Comparison of ENCODE assay signal across 8 mouse cellular contexts in genomic region chr10:63574100-63574609, GRCm38 (mm10).
DNase-seq lines count a peak whose midpoint lies in the region; ATAC-seq lines count a peak whose summit lies in the region.

No protein-coding gene starts in this region.

- no peak overlapping the region for H3K27ac ChIP-seq in forebrain, embryonic 14.5 days (ENCODE audit: low read depth, low read length)
- no peak overlapping the region for H3K27ac ChIP-seq in forebrain, embryonic 15.5 days (replicated peaks)
- H3K27ac ChIP-seq in midbrain, embryonic 11.5 days (ENCODE audit: low read depth, low read length): no peak overlapping the region
- H3K27ac ChIP-seq in midbrain, embryonic 16.5 days (ENCODE audit: low read length): no peak overlapping the region
- no peak overlapping the region for H3K27ac ChIP-seq in liver, embryonic 11.5 days (ENCODE audit: low read depth, low read length)

- no peak overlapping the region for H3K4me3 ChIP-seq in forebrain, embryonic 14.5 days (ENCODE audit: low read depth, low read length)
- H3K4me3 ChIP-seq in forebrain, embryonic 15.5 days: no peak overlapping the region
- H3K4me3 ChIP-seq in midbrain, embryonic 11.5 days (ENCODE audit: low read depth, low read length): no peak overlapping the region
- H3K4me3 ChIP-seq in midbrain, embryonic 16.5 days (ENCODE audit: low read depth, low read length): no peak overlapping the region
- H3K4me3 ChIP-seq in liver, embryonic 11.5 days (ENCODE audit: low read depth, low read length): no peak overlapping the region

- H3K4me1 ChIP-seq in forebrain, embryonic 14.5 days (ENCODE audit: control insufficient read depth, insufficient read depth, low read length): no peaks in the 10 kb centered on the region
- H3K4me1 ChIP-seq in forebrain, embryonic 15.5 days: no peaks in the 10 kb centered on the region
- H3K4me1 ChIP-seq in midbrain, embryonic 11.5 days (ENCODE audit: control insufficient read depth, insufficient read depth, low read length): no peaks in the 10 kb centered on the region
- H3K4me1 ChIP-seq in midbrain, embryonic 16.5 days (ENCODE audit: control insufficient read depth, insufficient read depth, low read length): no peaks in the 10 kb centered on the region
- H3K4me1 ChIP-seq in liver, embryonic 11.5 days (replicated peaks; ENCODE audit: control insufficient read depth, insufficient read depth, low read length): no peaks in the 10 kb centered on the region

- no peaks in the 10 kb centered on the region for H3K9me3 ChIP-seq in forebrain, embryonic 14.5 days (replicated peaks; ENCODE audit: control insufficient read depth, low read length)
- no peaks in the 10 kb centered on the region for H3K9me3 ChIP-seq in forebrain, embryonic 15.5 days
- H3K9me3 ChIP-seq in midbrain, embryonic 11.5 days (ENCODE audit: control insufficient read depth, low read length): no peaks in the 10 kb centered on the region
- no peaks in the 10 kb centered on the region; the same call in 1 of the 2 replicates for H3K9me3 ChIP-seq in midbrain, embryonic 16.5 days (replicated peaks; ENCODE audit: control insufficient read depth, low read length, poor library complexity, severe bottlenecking)
- H3K9me3 ChIP-seq in liver, embryonic 11.5 days (ENCODE audit: control insufficient read depth, low read length): no peaks in the 10 kb centered on the region

- WGBS in forebrain, embryonic 14.5 days: 90% methylated on average over 7 of the region's 7 CpGs
- 84% methylated on average over 7 of the region's 7 CpGs for WGBS in forebrain, embryonic 15.5 days
- WGBS in midbrain, embryonic 11.5 days: 86% methylated on average over 7 of the region's 7 CpGs
- 85% methylated on average over 7 of the region's 7 CpGs for WGBS in midbrain, embryonic 16.5 days
- 71% methylated on average over 7 of the region's 7 CpGs for WGBS in liver, embryonic 11.5 days

- no peak for ATAC-seq in forebrain, embryonic 14.5 days
- no peak for ATAC-seq in forebrain, embryonic 15.5 days (replicated peaks)
- ATAC-seq in midbrain, embryonic 11.5 days (ENCODE audit: low FRiP score): peak; percentile 46; the same call in 1 of the 2 replicates
- ATAC-seq in midbrain, embryonic 16.5 days: no peak
- ATAC-seq in liver, embryonic 11.5 days (replicated peaks; ENCODE audit: low FRiP score): peak; percentile 26; the same call in 1 of the 2 replicates

- DNase-seq in forebrain, embryonic 14.5 days (ENCODE audit: low spot score): peak; percentile 6
- no peak for DNase-seq in midbrain, embryonic 11.5 days (ENCODE audit: low spot score, missing footprints)
- peak; percentile 23 for DNase-seq in embryo, embryonic 11.5 days (ENCODE audit: low read depth, low spot score)
- DNase-seq in liver, embryonic 11.5 days (ENCODE audit: low spot score): no peak
- no peak for DNase-seq in urinary bladder, adult 18-20 months (ENCODE audit: low spot score in 2 of 2)
- DNase-seq in thymus, postnatal 36 days: no peak

- no peaks in the 10 kb centered on the region for H3K27me3 ChIP-seq in forebrain, embryonic 14.5 days (replicated peaks; ENCODE audit: control insufficient read depth, insufficient read depth, low read length)
- H3K27me3 ChIP-seq in forebrain, embryonic 15.5 days: no peaks in the 10 kb centered on the region
- H3K27me3 ChIP-seq in midbrain, embryonic 11.5 days (ENCODE audit: control insufficient read depth, insufficient read depth, low read length): no peaks in the 10 kb centered on the region
- H3K27me3 ChIP-seq in midbrain, embryonic 16.5 days (ENCODE audit: control insufficient read depth, insufficient read depth, low read depth, low read length): no peaks in the 10 kb centered on the region
- H3K27me3 ChIP-seq in liver, embryonic 11.5 days (replicated peaks; ENCODE audit: control insufficient read depth, insufficient read depth, low read length): no peaks in the 10 kb centered on the region

- no peaks in the 10 kb centered on the region for H3K36me3 ChIP-seq in forebrain, embryonic 14.5 days (ENCODE audit: control insufficient read depth, insufficient read depth, low read length)
- H3K36me3 ChIP-seq in forebrain, embryonic 15.5 days: no peaks in the 10 kb centered on the region
- H3K36me3 ChIP-seq in midbrain, embryonic 11.5 days (ENCODE audit: control insufficient read depth, insufficient read depth, low read length): no peaks in the 10 kb centered on the region
- no peaks in the 10 kb centered on the region for H3K36me3 ChIP-seq in midbrain, embryonic 16.5 days (ENCODE audit: control insufficient read depth, insufficient read depth, low read length)
- H3K36me3 ChIP-seq in liver, embryonic 11.5 days (ENCODE audit: control insufficient read depth, insufficient read depth, low read length): no peaks in the 10 kb centered on the region

- H3K4me2 ChIP-seq in forebrain, embryonic 14.5 days (ENCODE audit: low read length): no peak overlapping the region
- no peak overlapping the region for H3K4me2 ChIP-seq in forebrain, embryonic 15.5 days (replicated peaks)
- no peak overlapping the region for H3K4me2 ChIP-seq in midbrain, embryonic 11.5 days
- no peak overlapping the region for H3K4me2 ChIP-seq in midbrain, embryonic 16.5 days (ENCODE audit: low read length)
- H3K4me2 ChIP-seq in liver, embryonic 11.5 days: no peak overlapping the region

- H3K9ac ChIP-seq in forebrain, embryonic 14.5 days (ENCODE audit: low read length): no peak overlapping the region
- H3K9ac ChIP-seq in forebrain, embryonic 15.5 days (replicated peaks): no peak overlapping the region
- no peak overlapping the region for H3K9ac ChIP-seq in midbrain, embryonic 11.5 days (ENCODE audit: low read length)
- H3K9ac ChIP-seq in midbrain, embryonic 16.5 days (ENCODE audit: low read depth, low read length): no peak overlapping the region
- no peak overlapping the region for H3K9ac ChIP-seq in liver, embryonic 11.5 days (ENCODE audit: low read depth, low read length)

Comparison
In these comparisons a context has a peak if more than half of its experiments do, and no peak if none do; other contexts are left out.
1. ATAC-seq: peak in midbrain, embryonic 11.5 days (single experiment) and liver, embryonic 11.5 days (single experiment); none in forebrain, embryonic 14.5 days (single experiment), forebrain, embryonic 15.5 days (single experiment) and midbrain, embryonic 16.5 days (single experiment).
2. DNase-seq: peak in forebrain, embryonic 14.5 days (single experiment) and embryo, embryonic 11.5 days (single experiment); none in midbrain, embryonic 11.5 days (single experiment), liver, embryonic 11.5 days (single experiment), urinary bladder, adult 18-20 months (0 of 2) and thymus, postnatal 36 days (0 of 2).